Mouse (Mus musculus): Measurements from ENCODE around the gene Asap2.

The Asap2 gene

DNA sequence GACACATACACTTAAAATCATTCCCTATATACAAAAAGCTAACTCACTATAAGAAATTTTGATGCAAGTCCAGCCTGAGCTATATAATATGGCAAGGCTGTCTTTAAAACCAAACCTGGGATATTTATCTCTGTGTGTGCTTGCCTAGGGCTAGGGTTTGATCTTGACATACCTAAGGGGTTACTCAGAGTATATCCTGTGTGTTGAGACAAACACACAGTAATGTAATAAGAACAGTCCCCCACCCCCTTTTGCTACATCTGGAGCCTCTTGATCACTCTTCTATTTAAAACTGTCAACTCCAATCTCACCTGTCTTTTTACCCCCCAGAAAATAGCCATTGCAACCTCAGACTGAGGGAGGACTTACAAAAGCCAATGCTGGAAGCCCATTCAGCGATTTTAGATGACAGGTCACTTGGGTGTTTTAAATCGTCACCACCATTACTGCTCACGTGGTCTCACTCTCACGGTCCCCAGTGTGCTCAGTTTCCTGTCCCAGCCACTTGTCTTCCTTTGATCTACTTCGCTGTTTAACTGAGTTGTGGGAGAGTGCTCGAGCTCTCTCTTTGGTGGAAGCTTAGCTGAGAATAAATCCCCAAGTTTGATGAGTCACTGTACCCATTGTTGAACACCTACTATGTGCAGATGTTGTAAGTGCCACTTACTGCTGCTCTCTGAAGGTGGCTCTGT, 176.8 kb downstream of the Asap2 start:
- peak; percentile 73 for DNase-seq (ENCODE audit: low read depth)

- no peak for DNase-seq (ENCODE audit: low read depth)
Measured at GRCm38 (mm10) chr12:21167741-21168140, 177.5 kb downstream of the Asap2 start.

DNA sequence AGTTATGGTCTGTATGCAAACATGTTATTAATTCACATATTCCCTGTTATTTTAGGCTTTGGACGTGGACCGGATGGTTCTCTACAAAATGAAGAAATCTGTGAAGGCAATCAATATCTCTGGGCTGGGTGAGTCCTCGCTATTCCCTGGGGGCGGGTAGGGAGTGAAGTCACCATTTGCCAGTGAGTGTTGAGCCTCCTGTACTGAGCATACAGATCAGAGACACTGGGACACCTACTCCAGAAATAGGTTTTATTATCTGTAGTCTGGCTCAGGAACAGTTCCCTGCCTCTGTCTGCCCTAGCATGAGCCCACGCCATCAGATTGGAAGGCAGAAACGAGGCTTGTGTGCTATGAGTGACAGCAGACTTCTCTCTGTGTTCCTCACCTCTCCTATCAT, 177.9 kb downstream of the Asap2 start:
- no peak for DNase-seq (ENCODE audit: low read depth)

- DNase-seq (ENCODE audit: low read depth), result no peak
Measured at GRCm38 (mm10) chr12:21171776-21172490, 181.7 kb downstream of the Asap2 start.

DNA sequence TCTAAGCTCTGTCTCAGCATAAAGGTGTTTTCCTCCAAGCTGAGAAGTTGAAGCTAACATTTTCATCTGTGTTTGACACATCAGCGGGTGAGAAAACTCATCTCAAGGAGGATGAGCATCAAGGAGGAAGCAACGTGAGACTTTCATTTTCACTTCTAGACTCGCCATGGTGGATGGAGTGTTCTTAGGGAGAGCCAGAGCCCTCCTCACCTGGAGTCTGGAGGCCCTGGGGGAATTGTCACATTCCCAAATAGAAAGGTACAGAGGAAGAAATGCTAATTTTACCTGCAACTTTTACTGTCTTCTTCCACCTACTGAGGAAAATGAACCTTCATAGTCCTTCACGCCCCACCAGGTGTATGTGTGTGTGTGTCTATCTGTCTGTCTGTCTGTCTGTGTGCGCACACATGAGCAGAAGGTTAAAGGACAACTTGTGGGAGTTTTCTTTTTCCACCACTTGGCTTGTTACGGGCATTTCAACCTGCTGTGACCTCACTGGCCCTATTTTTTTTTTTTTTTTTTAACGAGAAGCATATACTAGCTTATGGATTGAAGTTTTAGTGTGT, 183.7 kb downstream of the Asap2 start:
- DNase-seq (ENCODE audit: low read depth), result peak; percentile 77

GRCm38 (mm10) chr12:21176399-21176798, 186.1 kb downstream of the Asap2 start:
- no peak for DNase-seq (ENCODE audit: low read depth)

- DNase-seq (ENCODE audit: low read depth), result no peak
Measured at GRCm38 (mm10) chr12:21177123-21177698, 187.0 kb downstream of the Asap2 start.

GRCm38 (mm10) chr12:21180091-21180490, 189.8 kb downstream of the Asap2 start:
- no peak for DNase-seq (ENCODE audit: low read depth)

- no peak for DNase-seq (ENCODE audit: low read depth)
Measured at GRCm38 (mm10) chr12:21182786-21183185, 192.5 kb downstream of the Asap2 start.

- no peak for DNase-seq (ENCODE audit: low read depth)
Measured at GRCm38 (mm10) chr12:21183321-21183720, 193.1 kb downstream of the Asap2 start.

DNA sequence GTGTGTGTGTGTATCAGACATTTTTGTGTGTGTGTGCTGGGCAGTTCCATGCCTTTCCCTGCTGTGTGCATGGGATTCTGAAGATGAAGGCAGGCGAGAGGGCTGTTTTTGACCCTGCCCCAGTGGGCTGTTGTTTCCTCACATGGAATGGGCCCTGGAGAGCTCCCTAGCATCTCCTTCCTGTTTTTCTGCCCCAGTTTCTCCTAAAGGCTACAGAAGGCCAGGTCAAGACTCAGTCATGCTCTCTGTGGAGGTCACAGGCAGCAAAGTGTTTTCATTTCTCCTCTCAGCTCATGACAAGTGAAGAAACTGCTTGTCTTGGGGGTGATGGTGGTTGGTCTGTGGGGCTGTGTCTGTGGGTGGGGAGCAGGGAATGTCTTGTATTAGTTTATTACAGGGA, 195.9 kb downstream of the Asap2 start:
- DNase-seq (ENCODE audit: low read depth), result no peak

DNA sequence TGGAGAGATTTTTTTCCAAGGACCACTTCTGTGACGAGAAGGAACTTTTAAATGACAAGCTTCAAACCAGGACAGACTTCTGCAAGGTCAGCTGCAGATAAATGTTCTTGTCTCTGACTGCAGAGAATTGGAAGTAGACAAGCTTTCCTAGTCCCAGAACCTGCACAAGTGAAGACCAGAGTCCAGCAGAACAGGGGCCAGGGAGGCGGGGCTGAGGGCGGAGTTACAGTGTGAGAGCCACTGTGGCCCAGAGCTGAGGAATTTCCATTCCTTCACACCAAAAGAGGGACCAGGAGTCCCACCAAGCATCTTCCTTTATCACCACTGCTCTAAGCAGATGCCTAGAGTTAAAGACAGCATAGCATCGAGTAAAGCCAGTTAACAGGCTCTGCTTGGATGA, 198.6 kb downstream of the Asap2 start:
- DNase-seq (ENCODE audit: low read depth), result no peak

- DNase-seq (ENCODE audit: low read depth), result no peak
Measured at GRCm38 (mm10) chr12:21191546-21191945, 201.3 kb downstream of the Asap2 start.

DNA sequence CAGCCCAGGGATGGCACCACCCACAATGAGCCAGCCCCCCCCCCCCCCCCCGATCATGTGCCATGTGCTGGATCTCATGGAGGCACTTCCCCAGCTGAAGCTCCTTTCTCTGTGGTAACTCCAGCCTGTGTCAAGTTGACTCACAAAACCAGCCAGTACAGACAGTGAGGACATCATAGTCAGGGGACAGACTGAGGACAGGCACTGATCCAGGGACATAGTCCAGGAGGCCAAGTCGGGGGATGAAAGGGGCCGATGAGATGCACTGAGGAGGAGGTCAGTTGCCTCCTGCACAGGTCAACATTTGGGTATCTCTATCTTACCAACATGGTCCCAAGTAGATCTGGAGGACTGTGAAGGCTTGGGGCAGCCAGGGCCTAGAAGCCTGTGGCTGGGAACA, 205.2 kb downstream of the Asap2 start:
- DNase-seq (ENCODE audit: low read depth), result no peak

DNA sequence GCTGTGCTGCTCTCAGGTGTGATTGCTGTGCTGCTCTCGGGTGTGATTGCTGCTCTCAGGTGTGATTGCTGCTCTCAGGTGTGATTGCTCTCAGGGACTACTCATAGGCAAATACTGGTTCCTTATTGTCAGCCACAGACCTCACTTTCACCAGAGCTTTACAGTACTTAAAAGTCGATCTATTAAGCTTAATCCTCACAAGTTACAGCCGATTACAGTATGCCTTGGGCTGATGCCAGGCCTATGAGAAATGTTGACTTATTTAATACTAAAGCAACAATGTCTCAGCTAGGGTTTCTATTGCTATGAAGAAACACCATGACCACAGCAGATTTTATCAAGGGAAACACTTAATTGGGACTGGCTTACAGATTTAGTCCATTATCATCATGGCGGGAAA, 206.2 kb downstream of the Asap2 start:
- no peak for DNase-seq (ENCODE audit: low read depth)

GRCm38 (mm10) chr12:21200613-21201012, 210.4 kb downstream of the Asap2 start:
- DNase-seq (ENCODE audit: low read depth), result no peak

DNA sequence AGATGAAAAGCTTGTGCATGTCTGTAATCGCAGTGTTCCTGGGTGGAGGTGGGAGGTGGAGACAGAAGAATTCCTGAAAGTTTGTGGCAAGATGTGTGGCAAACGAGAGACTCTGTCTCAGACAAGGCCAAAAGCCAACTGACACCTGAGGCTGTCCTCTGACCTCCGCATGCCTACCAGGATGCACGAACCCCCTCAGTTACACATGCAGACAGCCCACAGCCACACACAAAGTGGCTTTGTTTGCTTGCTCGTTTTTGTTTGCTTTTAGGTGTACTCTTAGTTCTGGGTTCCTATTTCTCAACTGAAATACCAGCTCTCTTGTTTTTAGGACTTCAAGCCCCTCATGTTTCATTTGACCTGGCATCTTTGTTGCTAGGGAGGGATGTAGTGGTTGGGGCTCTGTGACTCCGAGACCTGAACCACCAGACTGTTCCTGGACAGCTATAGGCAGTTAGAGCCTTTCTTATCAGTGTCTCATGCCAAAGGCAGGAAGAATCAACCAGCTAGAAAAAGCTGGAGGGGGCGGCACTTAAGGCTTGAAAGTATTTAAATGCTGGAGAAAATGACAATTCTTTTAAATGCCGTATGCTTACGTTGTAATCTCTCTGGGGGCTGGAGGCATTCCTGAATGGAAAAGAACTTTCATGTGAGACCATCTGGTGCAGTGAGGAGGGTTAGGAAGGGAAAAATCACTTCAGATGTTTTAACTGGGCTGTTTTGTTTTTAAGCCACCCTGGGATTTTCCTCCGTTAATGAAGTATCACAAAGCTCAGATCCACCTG, 211.4 kb downstream of the Asap2 start:
- DNase-seq (ENCODE audit: low read depth), result no peak

DNA sequence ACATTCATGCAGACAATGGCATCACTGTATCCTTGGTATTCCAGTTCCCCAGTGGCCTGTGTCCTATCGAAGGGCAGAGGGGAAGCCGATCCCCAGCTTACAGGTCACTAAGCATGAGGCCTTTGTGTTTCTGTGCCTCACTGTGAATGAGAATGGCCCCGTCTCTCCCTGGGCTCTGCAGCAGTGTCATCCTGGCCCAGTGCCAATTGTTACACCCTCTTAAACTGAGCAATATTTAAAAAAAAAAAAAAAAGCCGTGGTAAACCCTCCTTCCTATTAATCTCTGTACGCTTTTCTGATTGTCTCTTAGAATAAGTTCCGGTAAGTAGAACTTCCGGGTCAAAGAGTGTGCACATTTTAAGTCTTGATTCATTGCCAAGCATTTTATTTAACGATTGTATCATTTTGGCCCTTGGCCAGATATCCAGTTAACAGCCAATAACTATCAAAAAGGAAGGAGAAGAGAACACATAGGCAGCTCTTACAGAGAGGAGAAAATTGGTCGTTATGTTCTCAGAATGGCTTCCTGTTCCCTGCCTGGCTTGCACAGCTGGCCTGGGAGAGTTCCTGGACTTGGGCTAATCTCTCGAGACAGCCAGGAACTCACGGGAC, 214.5 kb downstream of the Asap2 start:
- DNase-seq (ENCODE audit: low read depth), result no peak

- no peak for DNase-seq (ENCODE audit: low read depth)
Measured at GRCm38 (mm10) chr12:21205799-21206198, 215.5 kb downstream of the Asap2 start.

DNA sequence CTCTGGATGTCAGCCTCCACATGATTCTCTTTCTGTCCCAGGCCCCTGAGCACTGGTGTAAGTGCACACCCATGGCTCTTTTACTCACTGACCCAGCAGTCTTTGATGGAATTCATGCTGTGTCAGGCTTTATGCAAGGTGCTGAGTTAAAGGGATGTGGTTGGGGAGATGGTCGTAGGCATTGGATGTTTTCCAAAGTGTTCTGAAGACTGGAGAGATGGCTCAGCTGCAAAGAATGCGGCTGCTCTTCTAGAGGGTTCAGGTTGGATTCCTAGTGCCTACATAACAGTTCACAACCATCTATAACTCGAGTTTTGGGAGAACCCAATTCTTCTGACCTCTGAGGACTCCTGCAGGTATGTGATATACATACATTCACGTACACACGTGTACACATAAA, 217.2 kb downstream of the Asap2 start:
- no peak for DNase-seq (ENCODE audit: low read depth)

- DNase-seq (ENCODE audit: low read depth), result no peak
Measured at GRCm38 (mm10) chr12:21208172-21208795, 218.0 kb downstream of the Asap2 start.
